Mouse (Mus musculus) lung, postnatal 0 days (tissue): ENCODE data around the gene BC051665.

ENCODE experiments used
- CTCF ChIP-seq: IDR thresholded peaks from 2 replicates; pipeline ENCODE4 v1.5.1; 2016; ENCODE audit warnings: antibody characterized with exemption, mild to moderate bottlenecking
- EP300 ChIP-seq: IDR thresholded peaks from 2 replicates; pipeline ENCODE4 v1.6.1; 2016; ENCODE audit warnings: antibody characterized with exemption, mild to moderate bottlenecking, control low read depth

GRCm38 (mm10) chr13:60744078-60744460 lies 42.1 kb downstream of the BC051665 start:
- TF ChIP-seq CTCF, result peak; percentile 95
- TF ChIP-seq EP300, result no peak
